Comparison of ENCODE assay signal across 17 mouse cellular contexts in genomic region chr3:65577602-65578001, GRCm38 (mm10).
"Had no signal": no experiment of that assay in that cellular context is flagged by ENCODE, and none has a peak within 500 bp of the region (broad histone marks: within the 10 kb centered on the region; RNA-seq: fewer than 3 reads in every experiment).

No protein-coding gene starts in this region.

- H3K9me3 ChIP-seq: liver, embryonic 13.5 days; neural tube, embryonic 13.5 days had no signal

- H3K36me3 ChIP-seq: liver, embryonic 13.5 days; neural tube, embryonic 13.5 days had no signal

- H3K4me1 ChIP-seq: neural tube, embryonic 13.5 days had no signal

- H3K9ac ChIP-seq: liver, embryonic 13.5 days; neural tube, embryonic 13.5 days had no signal

- DNase-seq: layer of hippocampus, postnatal 36 days; liver, embryonic 13.5 days; lung, postnatal 4 days; retina, postnatal 1 day; right cerebral cortex, postnatal 25 days; spleen, adult 18-20 months; thymus, adult 18-20 months; thymus, postnatal 14 days; thymus, postnatal 4 days had no signal

- ATAC-seq: hindbrain, postnatal 0 days; inflammation-experienced regulatory T-cells, adult 6 months; intestine, embryonic 16.5 days; midbrain, embryonic 16.5 days had no signal

- H3K27ac ChIP-seq: hindbrain, postnatal 0 days; left cerebral cortex, adult 2 months; liver, embryonic 13.5 days; neural tube, embryonic 13.5 days had no signal

- H3K27me3 ChIP-seq: liver, embryonic 13.5 days; neural tube, embryonic 13.5 days had no signal

- H3K4me3 ChIP-seq: left cerebral cortex, adult 2 months; liver, embryonic 13.5 days; myocyte; neural tube, embryonic 13.5 days had no signal

- H3K4me2 ChIP-seq: liver, embryonic 13.5 days; midbrain, embryonic 11.5 days; neural tube, embryonic 13.5 days had no signal
